Mouse (Mus musculus) limb, embryonic 15.5 days (tissue): ENCODE measurements around the gene Prr12. TPM values are rescaled to one million over a fixed set of nuclear protein-coding genes. Genes with fewer than 3 reads are reported as not detected.
A peak's percentile ranks its signal among the peaks of the same experiment; 100 is the strongest.

Experiments
- ATAC-seq: fragments of 200-750 bp; cut with Nextera tagmentation; 2 replicates; pipeline ENCODE4 v1.8.0; 2017; ENCODE audit warnings: low read depth, moderate TSS enrichment; ENCODE audit not compliant: insufficient number of reproducible peaks, low FRiP score, low TSS enrichment
- H3K27ac ChIP-seq: fragments of 300-500 bp; sonication (generic); 2 replicates; pipeline ENCODE4 v1.5.1; 2015; ENCODE audit warnings: moderate library complexity, mild to moderate bottlenecking, inconsistent platforms
- H3K27me3 ChIP-seq: fragments of 300-500 bp; sonication (generic); 2 replicates; pipeline ENCODE4 v1.6.1; 2015; ENCODE audit warnings: inconsistent platforms
- H3K36me3 ChIP-seq: fragments of 300-500 bp; sonication (generic); 2 replicates; pipeline ENCODE4 v1.6.1; 2015; ENCODE audit warnings: inconsistent platforms
- H3K4me1 ChIP-seq: fragments of 300-500 bp; sonication (generic); 2 replicates; pipeline ENCODE4 v1.6.1; 2015; ENCODE audit warnings: inconsistent platforms
- H3K4me2 ChIP-seq: fragments of 300-500 bp; sonication (generic); 2 replicates; pipeline ENCODE4 v1.6.1; 2015; ENCODE audit warnings: mild to moderate bottlenecking, inconsistent platforms
- H3K4me3 ChIP-seq: fragments of 300-500 bp; sonication (generic); 2 replicates; pipeline ENCODE4 v1.5.1; 2015; ENCODE audit warnings: mild to moderate bottlenecking, inconsistent platforms
- H3K9ac ChIP-seq: fragments of 300-500 bp; sonication (generic); 2 replicates; pipeline ENCODE4 v1.6.1; 2015; ENCODE audit warnings: inconsistent platforms
- H3K9me3 ChIP-seq: fragments of 300-500 bp; sonication (generic); 2 replicates; pipeline ENCODE4 v1.6.1; 2016; ENCODE audit warnings: inconsistent platforms
- WGBS: fragments of 180-500 bp; shearing (Covaris S2); methylation state at CpG from one replicate; pipeline ENCODE4 v1.1.7; 2015; 5-methylcytosine and 5-hydroxymethylcytosine counted together
- polyA plus RNA-seq: library from polyadenylated mRNA; unstranded; fragments of >200 nt; fragmentation: Nextera tagmentation; extraction: Ambion mirVana; gene quantifications from 2 replicates; pipeline ENCODE4 v1.2.1, GENCODE M21; 2015

Gene Prr12
- polyA plus RNA-seq, 1 experiment from 2014 or later = 11.5 TPM

DNA sequence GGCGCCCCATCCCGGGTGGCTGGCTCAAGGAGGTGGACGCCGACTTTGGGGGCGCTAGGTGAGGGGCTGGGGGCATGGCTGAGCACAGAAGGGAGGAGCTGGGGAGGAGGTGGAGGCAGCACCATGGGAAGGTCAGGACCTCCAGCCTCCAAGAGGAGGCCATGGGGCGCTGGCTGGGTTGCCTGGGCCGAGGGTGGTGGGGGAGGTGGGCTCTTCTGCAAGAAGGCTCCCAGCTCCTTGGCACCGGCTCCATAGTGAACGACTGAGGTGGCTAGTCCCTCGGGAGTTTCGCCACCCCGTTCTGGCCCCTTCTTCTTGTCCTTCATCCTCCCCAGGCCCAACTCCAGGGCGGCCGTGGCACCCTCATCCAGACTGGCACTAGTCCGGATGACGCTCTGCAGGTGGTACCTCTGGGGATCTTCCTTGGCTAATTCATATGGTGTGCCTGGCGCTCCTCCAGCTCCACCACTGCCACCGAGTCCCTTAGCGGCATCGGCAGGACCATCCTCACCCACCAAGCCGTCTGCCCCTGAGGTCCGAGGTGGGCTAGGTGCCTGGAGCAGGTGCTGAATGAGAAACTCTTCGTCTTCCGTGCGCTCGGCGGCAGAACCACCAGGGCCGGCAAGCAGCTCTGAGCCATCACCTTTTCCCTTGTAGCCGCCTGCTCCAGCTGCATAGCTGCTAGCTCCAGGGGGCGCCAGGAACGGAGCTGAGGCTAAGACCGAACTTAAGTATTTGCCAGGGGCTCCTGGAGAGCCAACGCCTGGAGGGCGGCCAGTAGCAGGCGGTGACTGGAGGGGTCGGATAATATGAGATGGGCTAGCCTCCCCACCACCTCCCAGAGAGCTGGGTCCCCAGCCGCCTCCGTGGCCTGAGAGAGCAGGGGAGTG, 4.4 kb downstream of the Prr12 start:
- Histone ChIP-seq H3K27me3 (no peaks in the 10 kb centered on the region), H3K4me2 (peak overlapping the region; percentile 5; the same call in 1 of the 2 replicates), H3K36me3 (peaks cover 70% of the 10 kb centered on the region), H3K9ac (no peak overlapping the region), H3K27ac (no peak overlapping the region), H3K9me3 (no peaks in the 10 kb centered on the region), H3K4me3 (no peak overlapping the region), H3K4me1 (peaks cover 31% of the 10 kb centered on the region)
- ATAC-seq = no peak
- WGBS = 91% methylated on average over 37 of the region's 38 CpGs

DNA sequence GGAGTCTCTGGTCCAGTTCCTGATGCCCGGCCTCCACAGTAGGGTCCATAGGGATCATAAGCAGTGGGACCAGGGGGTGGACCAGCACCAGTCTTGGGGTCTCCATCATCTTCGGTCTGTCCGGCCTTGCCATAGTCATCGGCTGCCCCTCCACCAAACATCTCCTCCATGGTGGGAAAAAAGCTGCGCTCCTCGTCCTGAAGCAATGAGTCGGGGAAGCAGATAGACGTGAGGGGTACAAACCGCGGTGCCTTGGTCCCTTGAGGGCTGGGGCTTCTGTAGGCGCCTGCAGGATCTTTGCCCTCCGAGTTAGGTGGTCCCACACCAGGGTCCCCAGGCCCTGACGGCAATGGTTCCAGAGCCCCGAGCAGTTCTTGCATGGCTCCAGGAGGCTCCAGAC, 5.2 kb downstream of the Prr12 start:
- peaks cover 77% of the 10 kb centered on the region for H3K36me3 ChIP-seq
- no peak overlapping the region for H3K9ac ChIP-seq
- no peak overlapping the region for H3K27ac ChIP-seq
- peaks cover 31% of the 10 kb centered on the region for H3K4me1 ChIP-seq
- no peaks in the 10 kb centered on the region for H3K27me3 ChIP-seq
- ATAC-seq = no peak
- H3K9me3 ChIP-seq = no peaks in the 10 kb centered on the region
- H3K4me3 ChIP-seq = no peak overlapping the region
- H3K4me2 ChIP-seq = no peak overlapping the region
- 96% methylated on average over 14 of the region's 14 CpGs for WGBS

DNA sequence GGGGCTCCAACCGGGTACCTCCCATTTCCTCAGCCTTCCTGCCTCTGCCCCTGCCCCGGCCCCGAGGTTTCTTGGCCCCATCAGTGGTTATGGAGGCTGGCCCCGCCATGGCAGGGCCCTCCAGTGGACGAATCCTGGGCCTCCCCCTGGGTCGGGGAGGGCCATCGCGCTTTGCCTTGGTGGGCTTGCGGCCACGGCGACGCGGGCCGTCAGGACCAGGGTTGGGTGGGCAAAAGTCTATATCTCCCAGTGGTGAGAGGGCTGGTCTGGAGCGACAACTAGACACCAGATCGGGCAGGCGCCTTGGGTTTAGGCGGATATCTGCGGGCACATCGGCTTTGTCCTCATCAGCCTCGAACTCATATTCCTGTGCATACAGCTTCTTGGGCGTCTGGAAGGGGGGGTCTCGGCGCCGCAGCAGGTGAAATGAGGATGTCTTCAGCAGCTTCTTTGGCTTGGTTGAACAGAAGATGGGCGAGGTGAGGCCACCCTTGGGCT, 5.8 kb downstream of the Prr12 start:
- H3K9me3 ChIP-seq = no peaks in the 10 kb centered on the region
- H3K9ac ChIP-seq = no peak overlapping the region
- no peak overlapping the region for H3K4me3 ChIP-seq
- H3K36me3 ChIP-seq = peaks cover 83% of the 10 kb centered on the region
- no peaks in the 10 kb centered on the region for H3K27me3 ChIP-seq
- 95% methylated on average over 26 of the region's 26 CpGs for WGBS
- no peak overlapping the region for H3K27ac ChIP-seq
- H3K4me1 ChIP-seq = peaks cover 27% of the 10 kb centered on the region
- no peak for ATAC-seq
- H3K4me2 ChIP-seq = no peak overlapping the region

DNA sequence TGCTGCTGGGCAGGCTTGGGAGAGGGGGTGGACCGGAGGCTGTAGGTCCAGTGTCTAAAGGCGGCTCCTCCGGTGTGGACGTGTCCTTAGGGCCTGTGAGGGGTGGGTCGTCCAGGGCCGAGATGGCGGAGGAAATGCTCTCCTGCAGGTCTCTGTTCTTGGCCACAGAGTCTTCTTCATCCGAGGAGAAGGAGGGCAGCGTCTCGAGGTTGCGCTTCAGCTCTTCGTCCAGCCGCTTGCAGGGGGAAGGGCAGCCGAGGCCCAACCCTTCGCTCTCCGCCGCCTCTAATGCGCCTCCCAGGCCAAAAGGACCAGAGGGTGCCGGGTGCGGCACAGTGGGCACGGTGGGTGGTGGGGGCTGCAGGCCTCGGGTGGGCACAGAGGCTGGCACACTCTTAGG, 6.9 kb downstream of the Prr12 start:
- H3K9ac ChIP-seq = no peak overlapping the region
- peaks cover 95% of the 10 kb centered on the region for H3K36me3 ChIP-seq
- H3K27me3 ChIP-seq = no peaks in the 10 kb centered on the region
- no peaks in the 10 kb centered on the region for H3K9me3 ChIP-seq
- H3K27ac ChIP-seq = no peak overlapping the region
- 91% methylated on average over 22 of the region's 22 CpGs for WGBS
- no peak overlapping the region for H3K4me3 ChIP-seq
- peaks cover 15% of the 10 kb centered on the region for H3K4me1 ChIP-seq
- ATAC-seq = no peak
- H3K4me2 ChIP-seq = no peak overlapping the region

DNA sequence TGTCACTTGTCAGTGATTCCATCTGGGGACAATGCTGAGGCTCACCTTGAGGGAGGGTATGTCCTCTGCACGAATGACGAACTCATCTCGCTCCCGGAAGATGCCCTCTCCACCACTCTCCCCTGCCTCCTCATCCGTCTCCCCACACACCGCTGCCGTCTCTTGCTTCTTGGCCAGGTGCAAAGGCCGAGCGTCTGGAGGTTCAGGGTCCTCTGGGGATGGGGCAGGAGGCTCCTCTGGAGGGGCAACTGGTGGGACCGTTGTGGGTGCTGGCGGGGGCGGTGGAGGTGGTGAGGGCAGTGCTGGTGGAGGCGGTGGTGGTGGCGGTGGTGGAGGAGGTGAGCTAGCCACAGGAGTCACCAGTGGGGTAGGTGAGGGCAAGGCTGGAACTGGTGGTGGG, 9.4 kb downstream of the Prr12 start:
- peaks cover 97% of the 10 kb centered on the region for H3K36me3 ChIP-seq
- WGBS = 94% methylated on average over 14 of the region's 14 CpGs
- no peaks in the 10 kb centered on the region for H3K27me3 ChIP-seq
- no peak for ATAC-seq
- no peaks in the 10 kb centered on the region for H3K9me3 ChIP-seq
- no peak overlapping the region for H3K9ac ChIP-seq
- no peak overlapping the region for H3K27ac ChIP-seq
- H3K4me2 ChIP-seq = no peak overlapping the region
- H3K4me1 ChIP-seq = 0 out of 2 replicates have a peak, but pooled peaks cover 3% of the 10 kb centered on the region
- no peak overlapping the region for H3K4me3 ChIP-seq

DNA sequence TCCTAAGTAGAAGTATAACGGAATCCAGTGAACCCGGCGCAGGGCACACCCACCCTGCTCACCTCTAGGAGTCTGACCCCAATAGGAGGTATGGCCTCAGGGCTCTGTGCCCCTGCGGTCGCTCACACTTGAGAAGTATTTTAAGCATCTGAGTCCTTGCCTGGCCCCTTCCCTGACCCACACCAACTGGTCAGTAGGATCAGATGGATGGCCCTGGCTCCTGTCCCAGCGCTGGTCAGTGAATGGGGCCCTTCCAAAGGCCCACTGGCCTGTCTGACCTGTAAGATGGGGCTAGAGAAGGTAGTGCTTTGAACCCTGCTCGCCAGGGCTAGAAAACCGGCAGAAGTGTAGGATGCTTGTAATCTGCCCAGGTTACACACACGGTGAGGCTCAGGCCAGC, 11.8 kb downstream of the Prr12 start:
- H3K4me3 ChIP-seq = no peak overlapping the region
- H3K27ac ChIP-seq = no peak overlapping the region
- WGBS = 94% methylated on average over 9 of the region's 9 CpGs
- H3K4me1 ChIP-seq = 0 out of 2 replicates have a peak, but pooled peaks cover 4% of the 10 kb centered on the region
- H3K36me3 ChIP-seq = peaks cover 97% of the 10 kb centered on the region
- no peaks in the 10 kb centered on the region for H3K9me3 ChIP-seq
- no peak overlapping the region for H3K9ac ChIP-seq
- H3K4me2 ChIP-seq = no peak overlapping the region
- no peaks in the 10 kb centered on the region for H3K27me3 ChIP-seq
- no peak for ATAC-seq

DNA sequence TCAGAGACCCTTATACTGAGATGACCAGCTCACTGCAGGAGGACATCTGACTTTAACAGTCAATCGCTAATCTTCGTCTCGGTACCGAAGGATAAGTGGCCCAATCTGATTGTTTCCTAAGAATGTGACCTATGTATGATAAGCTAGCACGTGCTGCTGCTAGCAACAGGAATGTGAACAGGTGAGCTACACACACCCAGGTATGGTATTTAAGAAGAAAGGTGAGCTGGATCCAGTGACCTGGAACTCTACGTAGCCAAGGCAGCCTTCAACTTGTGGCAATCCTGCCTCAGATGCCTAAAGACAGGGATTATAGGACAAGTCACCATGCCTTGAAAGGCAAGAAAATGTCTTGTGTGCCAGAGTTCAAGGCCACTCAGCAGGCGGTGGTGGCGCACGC, 14.3 kb downstream of the Prr12 start:
- WGBS = 92% methylated on average over 9 of the region's 9 CpGs
- no peaks in the 10 kb centered on the region for H3K9me3 ChIP-seq
- no peak overlapping the region for H3K9ac ChIP-seq
- H3K4me3 ChIP-seq = no peak overlapping the region
- H3K4me1 ChIP-seq = 0 out of 2 replicates have a peak, but pooled peaks cover 4% of the 10 kb centered on the region
- H3K4me2 ChIP-seq = no peak overlapping the region
- peaks cover 99% of the 10 kb centered on the region for H3K36me3 ChIP-seq
- ATAC-seq = no peak
- no peak overlapping the region for H3K27ac ChIP-seq
- no peaks in the 10 kb centered on the region for H3K27me3 ChIP-seq

DNA sequence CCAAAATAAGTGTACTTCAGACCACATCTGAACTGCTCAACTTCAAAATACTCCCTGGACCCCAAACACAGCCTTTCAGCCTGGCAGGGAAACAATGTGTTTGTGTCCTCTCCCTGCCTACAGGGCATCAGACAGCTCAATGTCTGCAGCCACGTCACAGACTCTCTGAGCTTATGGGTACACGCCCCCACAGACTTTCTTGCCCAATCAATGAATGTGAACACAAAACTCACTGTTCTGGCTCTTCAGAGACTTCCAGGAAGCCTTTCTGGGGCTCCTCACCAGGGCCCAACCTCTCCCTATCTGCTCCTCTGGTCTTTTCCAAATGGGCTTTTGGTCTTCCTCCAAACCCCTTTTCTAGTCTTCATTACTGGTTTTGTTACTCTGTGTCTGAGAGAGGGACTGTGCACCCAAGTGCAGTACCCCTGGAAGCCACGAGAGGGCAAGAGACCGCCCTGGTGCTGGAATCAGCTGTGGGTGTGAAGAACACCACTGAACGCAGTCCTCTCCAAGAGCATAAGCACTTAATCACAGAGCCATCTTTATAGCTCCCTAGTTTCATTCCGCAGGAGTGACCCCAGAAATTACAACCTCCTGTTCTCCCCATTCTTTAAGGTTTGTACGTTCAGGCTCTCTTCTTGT, 14.8 kb downstream of the Prr12 start:
- ATAC-seq = no peak
- 72% methylated on average over 7 of the region's 7 CpGs for WGBS

DNA sequence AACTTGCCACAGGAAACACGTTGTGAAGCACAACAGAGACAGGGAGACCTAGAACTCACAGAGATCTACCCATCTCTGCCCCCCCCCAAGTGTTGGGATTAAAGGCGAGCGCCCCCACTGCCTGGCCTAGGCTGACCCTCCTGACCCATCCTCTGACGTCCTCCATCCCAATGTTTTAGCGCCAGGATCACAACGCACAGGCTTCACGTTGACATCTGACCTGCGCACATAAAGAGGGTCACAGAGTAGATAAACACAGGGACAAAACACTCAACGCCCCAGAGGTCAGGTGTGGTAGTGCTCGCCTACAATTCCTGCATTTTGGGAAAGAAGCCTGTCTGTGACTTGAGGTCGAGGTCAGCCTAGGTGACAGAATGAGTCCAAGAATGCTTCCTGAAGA, 16.0 kb downstream of the Prr12 start:
- H3K27ac ChIP-seq = no peak overlapping the region
- 89% methylated on average over 11 of the region's 11 CpGs for WGBS
- H3K4me1 ChIP-seq = 0 out of 2 replicates have a peak, but pooled peaks cover 4% of the 10 kb centered on the region
- H3K4me2 ChIP-seq = no peak overlapping the region
- no peak overlapping the region for H3K4me3 ChIP-seq
- no peaks in the 10 kb centered on the region for H3K9me3 ChIP-seq
- no peaks in the 10 kb centered on the region for H3K27me3 ChIP-seq
- no peak overlapping the region for H3K9ac ChIP-seq
- no peak for ATAC-seq
- peaks cover 99% of the 10 kb centered on the region for H3K36me3 ChIP-seq

More for the DNA sequence above, 14.8 kb downstream of the Prr12 start:
- Histone ChIP-seq H3K4me3 (no peak overlapping the region), H3K36me3 (peaks cover 99% of the 10 kb centered on the region), H3K4me1 (0 out of 2 replicates have a peak, but pooled peaks cover 4% of the 10 kb centered on the region), H3K9ac (no peak overlapping the region), H3K4me2 (no peak overlapping the region), H3K9me3 (no peaks in the 10 kb centered on the region), H3K27me3 (no peaks in the 10 kb centered on the region), H3K27ac (no peak overlapping the region; the same call in 1 of the 2 replicates)

GRCm38 (mm10) chr7:45035631-45036030, 17.1 kb downstream of the Prr12 start:
- Histone ChIP-seq H3K36me3 (peaks cover 99% of the 10 kb centered on the region), H3K4me2 (no peak overlapping the region), H3K4me1 (0 out of 2 replicates have a peak, but pooled peaks cover 4% of the 10 kb centered on the region), H3K27me3 (no peaks in the 10 kb centered on the region), H3K9ac (no peak overlapping the region), H3K4me3 (no peak overlapping the region), H3K9me3 (no peaks in the 10 kb centered on the region), H3K27ac (no peak overlapping the region)
- no peak for ATAC-seq
- 84% methylated on average over 3 of the region's 3 CpGs for WGBS

- H3K27ac ChIP-seq = no peak overlapping the region
- no peaks in the 10 kb centered on the region for H3K27me3 ChIP-seq
- H3K4me1 ChIP-seq = 0 out of 2 replicates have a peak, but pooled peaks cover 4% of the 10 kb centered on the region
- no peak overlapping the region for H3K9ac ChIP-seq
- no peak overlapping the region for H3K4me2 ChIP-seq
- H3K4me3 ChIP-seq = no peak overlapping the region
- ATAC-seq = no peak
- WGBS = 94% methylated on average over 19 of the region's 19 CpGs
- H3K9me3 ChIP-seq = no peaks in the 10 kb centered on the region
- peaks cover 98% of the 10 kb centered on the region for H3K36me3 ChIP-seq
Observed at GRCm38 (mm10) chr7:45033722-45034359, 18.8 kb downstream of the Prr12 start.
